Mouse (Mus musculus): Measurements from ENCODE around the gene Bend4. TPM values are rescaled to one million over a fixed set of nuclear protein-coding genes. Genes with fewer than 3 reads are reported as not detected.

The Bend4 gene
- polyA plus RNA-seq, 1 experiment from 2014 or later: 7.5 TPM

DNA sequence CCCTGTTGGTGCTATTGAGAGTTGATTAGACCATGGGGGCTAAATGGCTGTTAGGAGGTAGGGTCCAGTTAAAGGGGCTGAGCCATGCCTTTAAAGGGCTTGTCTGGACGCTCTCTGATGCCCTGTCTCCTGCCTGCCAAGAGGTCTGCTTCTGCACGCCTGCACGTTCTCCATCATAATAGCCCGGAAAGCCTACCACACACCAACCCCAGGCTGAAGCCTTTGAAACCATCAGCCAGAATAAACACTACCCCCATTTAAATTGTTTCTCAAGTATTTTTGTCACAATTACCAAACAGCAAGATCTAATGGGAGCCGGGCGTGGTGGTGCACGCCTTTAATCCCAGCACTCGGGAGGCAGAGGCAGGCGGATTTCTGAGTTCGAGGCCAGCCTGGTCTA is 65.8 kb downstream of the Bend4 start:
- no peak overlapping the region for H3K9ac ChIP-seq (ENCODE audit: low read length)
- H3K36me3 ChIP-seq (ENCODE audit: control insufficient read depth, insufficient read depth, low read length): no peaks in the 10 kb centered on the region
- H3K4me2 ChIP-seq (ENCODE audit: low read depth, low read length): no peak overlapping the region
- H3K4me1 ChIP-seq (replicated peaks; ENCODE audit: control insufficient read depth, insufficient read depth, low read length): no peaks in the 10 kb centered on the region
- no peak overlapping the region for H3K27ac ChIP-seq (ENCODE audit: low read length)
- WGBS: 87% methylated on average over 10 of the region's 10 CpGs
- no peaks in the 10 kb centered on the region for H3K27me3 ChIP-seq (ENCODE audit: control insufficient read depth, insufficient read depth, low read depth, low read length)
- no peak for ATAC-seq (ENCODE audit: low read depth)
- no peak overlapping the region for H3K4me3 ChIP-seq (ENCODE audit: low read length)
- no peaks in the 10 kb centered on the region for H3K9me3 ChIP-seq (ENCODE audit: control insufficient read depth, low read length)

GRCm38 (mm10) chr5:67348949-67349348 is 79.2 kb downstream of the Bend4 start:
- 83% methylated on average over 10 of the region's 10 CpGs for WGBS
- Histone ChIP-seq H3K4me3 (ENCODE audit: low read length) (no peak overlapping the region), H3K4me1 (replicated peaks; ENCODE audit: control insufficient read depth, insufficient read depth, low read length) (no peaks in the 10 kb centered on the region), H3K27ac (ENCODE audit: low read length) (no peak overlapping the region), H3K9me3 (ENCODE audit: control insufficient read depth, low read length) (no peaks in the 10 kb centered on the region), H3K9ac (ENCODE audit: low read length) (no peak overlapping the region), H3K4me2 (ENCODE audit: low read depth, low read length) (no peak overlapping the region), H3K27me3 (ENCODE audit: control insufficient read depth, insufficient read depth, low read depth, low read length) (no peaks in the 10 kb centered on the region), H3K36me3 (ENCODE audit: control insufficient read depth, insufficient read depth, low read length) (peaks cover 33% of the 10 kb centered on the region)
- ATAC-seq (ENCODE audit: low read depth): no peak

DNA sequence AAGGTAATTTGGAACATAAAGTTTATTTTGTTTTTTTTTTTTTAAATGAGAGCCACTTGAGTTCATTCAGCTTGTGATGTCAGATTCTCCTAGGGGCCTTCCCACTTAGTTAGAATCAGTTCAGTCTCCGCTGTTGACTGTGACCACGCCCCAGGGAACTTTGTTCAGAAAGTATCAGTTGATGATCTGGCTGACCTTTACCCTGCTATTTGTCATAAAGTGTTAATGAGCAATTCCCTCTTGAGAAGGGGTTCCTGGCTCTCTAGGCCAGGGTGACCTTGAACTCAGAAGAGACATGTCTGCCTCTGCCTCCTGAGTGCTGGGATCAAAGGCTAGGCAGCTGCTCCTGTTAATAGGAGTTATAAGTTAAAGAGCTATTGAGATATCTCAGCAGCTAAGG is 81.0 kb downstream of the Bend4 start:
- peaks cover 39% of the 10 kb centered on the region for H3K36me3 ChIP-seq (ENCODE audit: control insufficient read depth, insufficient read depth, low read length)

More for the DNA sequence above, 81.0 kb downstream of the Bend4 start:
- 82% methylated on average over 2 of the region's 2 CpGs for WGBS
- Histone ChIP-seq H3K27me3 (ENCODE audit: control insufficient read depth, insufficient read depth, low read depth, low read length) (no peaks in the 10 kb centered on the region), H3K4me3 (ENCODE audit: low read length) (no peak overlapping the region), H3K4me2 (ENCODE audit: low read depth, low read length) (no peak overlapping the region), H3K9ac (ENCODE audit: low read length) (no peak overlapping the region), H3K27ac (ENCODE audit: low read length) (no peak overlapping the region), H3K4me1 (replicated peaks; ENCODE audit: control insufficient read depth, insufficient read depth, low read length) (no peaks in the 10 kb centered on the region), H3K9me3 (ENCODE audit: control insufficient read depth, low read length) (no peaks in the 10 kb centered on the region)
- ATAC-seq (ENCODE audit: low read depth): no peak

Other genes with a start within 250 kb of the Bend4 start
- 79.8 and 82.8 TPM in 2 replicates for gene Tmem33, start 167.7 kb downstream of the Bend4 start, polyA plus RNA-seq (2015; fragmentation: Nextera tagmentation; extraction: Ambion mirVana)
- gene Slc30a9, start 121.4 kb downstream of the Bend4 start, polyA plus RNA-seq (2015; fragmentation: Nextera tagmentation; extraction: Ambion mirVana): 78.7 and 86.2 TPM in 2 replicates
- 2.1 and 2.2 TPM in 2 replicates for gene Shisa3, start 179.6 kb upstream of the Bend4 start, polyA plus RNA-seq (2015; fragmentation: Nextera tagmentation; extraction: Ambion mirVana)

Data from lung, embryonic 16.5 days (tissue).